Mouse (Mus musculus) embryonic stem cell, embryonic (primary cell): ENCODE results near the gene Fer.

ENCODE experiments used
- CTCF ChIA-PET, 4 experiments: fragments of 300-600 bp in 2 of 4; fragments of 350-600 bp in 2 of 4; sonication (Branson Sonifier 250); formaldehyde crosslinking; loops; one replicate each; lab custom pipeline; 2022; ENCODE audit warnings: inconsistent platforms in 2 of 4; lab: Charles Lee
- POLR2A ChIA-PET, 4 experiments: fragments of 300-600 bp in 2 of 4; fragments of 350-600 bp in 2 of 4; sonication (Branson Sonifier 250); formaldehyde crosslinking; loops; one replicate each; lab custom pipeline; 2022; ENCODE audit warnings: antibody characterized with exemption in 4 of 4, inconsistent platforms in 1 of 4; lab: Charles Lee

Gene Fer

GRCm38 (mm10) chr17:63946772-63947171 is 83.9 kb downstream of the Fer start:
- ChIA-PET POLR2A (no interaction called here), CTCF (no interaction called here)

- POLR2A ChIA-PET = interaction anchor here in 1 of 4 experiments (0.6 kb wide), 1 partner anchor 381 kb away, joined by 5 read pairs; no protein-coding TSS in a partner anchor
- CTCF ChIA-PET = interaction anchor here in 1 of 4 experiments (0.6 kb wide), 1 partner anchor 476 kb away, joined by 4 read pairs; no protein-coding TSS in a partner anchor
These were observed 85.9 kb downstream of the Fer start for GRCm38 (mm10) chr17:63948811-63949210.

GRCm38 (mm10) chr17:63951436-63951835 is 88.6 kb downstream of the Fer start:
- ChIA-PET CTCF (interaction anchor here in 2 of 4 experiments (0.6 to 1.7 kb wide), 3 partner anchors 14 to 423 kb away, joined by 3 to 5 read pairs (median 5); no protein-coding TSS in a partner anchor), POLR2A (no interaction called here)

DNA sequence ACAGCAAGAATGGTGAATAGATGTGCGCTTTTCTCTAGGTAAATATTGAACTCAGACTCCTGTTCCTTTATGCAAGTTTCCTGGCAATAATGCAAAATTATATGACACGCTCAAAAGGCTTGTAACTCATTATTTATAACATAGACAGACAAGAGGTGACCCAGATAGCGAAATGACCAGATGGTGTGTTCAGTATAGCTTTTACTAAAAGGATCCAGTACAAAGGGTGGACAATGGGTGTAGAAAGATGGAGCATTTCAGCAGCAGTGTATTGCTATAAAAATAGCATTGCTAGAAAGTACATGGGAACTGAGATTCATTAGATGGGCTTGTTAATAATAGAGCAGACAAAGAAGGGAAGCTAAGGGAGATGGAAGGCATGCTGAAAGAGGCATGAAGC is 104.2 kb downstream of the Fer start:
- CTCF ChIA-PET = no interaction called here
- POLR2A ChIA-PET = no interaction called here

DNA sequence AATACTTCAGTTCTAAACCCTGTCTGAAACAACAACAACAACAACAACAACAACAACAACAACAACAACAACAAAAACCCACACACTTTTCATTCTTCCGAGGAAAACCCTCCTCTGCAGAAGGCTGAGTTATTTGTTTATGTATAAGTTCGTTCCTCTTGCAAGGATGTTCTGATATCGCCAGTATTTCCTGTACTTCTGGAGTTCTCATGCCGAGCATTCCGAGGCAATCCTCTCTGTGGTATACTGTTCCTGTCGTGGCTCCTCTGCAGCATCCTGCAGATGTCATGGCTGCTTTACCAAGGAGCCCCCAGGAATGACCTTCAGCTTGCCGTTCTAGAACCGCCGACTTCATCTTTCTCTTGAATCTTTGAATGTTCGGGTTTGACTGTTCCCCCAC is 106.6 kb downstream of the Fer start:
- POLR2A ChIA-PET = interaction anchor here in 1 of 4 experiments (0.6 to 1.5 kb wide), 2 partner anchors 11 to 1123 kb away, joined by 3 to 4 read pairs; no protein-coding TSS in a partner anchor

DNA sequence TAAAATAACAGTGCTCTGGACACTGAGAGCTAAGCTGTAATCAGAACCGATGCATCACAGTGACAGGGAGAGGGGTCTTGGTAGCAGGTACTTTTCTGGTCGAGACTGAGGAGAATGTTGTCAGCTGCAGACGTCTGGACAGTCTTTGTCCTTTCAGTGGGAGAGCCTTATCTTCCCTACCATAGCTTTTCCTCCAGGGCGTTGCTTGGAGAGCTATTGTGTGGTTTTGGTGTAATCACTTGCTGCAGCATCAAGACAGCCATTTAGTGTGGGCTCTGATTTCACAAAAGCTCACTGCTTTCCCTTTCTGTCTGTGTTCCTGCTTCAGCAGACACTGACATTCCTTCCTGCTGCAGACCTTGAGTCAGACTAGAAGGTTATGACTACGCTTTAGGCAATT is 107.4 kb downstream of the Fer start:
- POLR2A ChIA-PET = interaction anchor here in 1 of 4 experiments (1.5 kb wide), 1 partner anchor 12 kb away, joined by 4 read pairs; no protein-coding TSS in a partner anchor
- CTCF ChIA-PET = no interaction called here

More for the DNA sequence above, 106.6 kb downstream of the Fer start:
- CTCF ChIA-PET = no interaction called here

- POLR2A ChIA-PET = interaction anchor here in 1 of 4 experiments (1.5 kb wide), 1 partner anchor 13 kb away, joined by 4 read pairs; no protein-coding TSS in a partner anchor
- CTCF ChIA-PET = interaction anchor here in 2 of 4 experiments (0.6 to 0.7 kb wide), 2 partner anchors 49 to 404 kb away, joined by 3 to 16 read pairs; no protein-coding TSS in a partner anchor
These were observed 108.1 kb downstream of the Fer start for GRCm38 (mm10) chr17:63970939-63971338.

- POLR2A ChIA-PET = no interaction called here
- CTCF ChIA-PET = no interaction called here
These were observed 109.3 kb downstream of the Fer start for GRCm38 (mm10) chr17:63972181-63972580.

DNA sequence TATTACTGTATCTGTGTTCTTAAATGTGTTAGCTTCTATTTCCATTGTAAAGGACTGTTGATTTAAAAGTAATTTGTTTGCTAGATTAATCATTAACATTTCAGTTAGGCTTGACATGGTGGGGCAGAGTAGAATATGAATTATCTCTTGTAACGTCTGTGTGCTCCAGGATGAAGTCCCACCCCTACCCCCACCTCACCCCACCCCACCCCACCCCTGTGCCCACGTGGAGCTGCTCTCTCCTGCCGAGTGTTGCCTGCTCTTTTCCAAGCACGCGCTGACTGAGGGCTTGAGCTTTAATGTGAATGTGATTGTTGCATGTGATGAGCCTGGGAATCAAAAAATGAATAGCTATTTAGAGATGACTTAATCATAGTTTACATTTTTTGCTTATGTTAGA is 110.9 kb downstream of the Fer start:
- POLR2A ChIA-PET = interaction anchor here in 1 of 4 experiments (0.5 to 0.6 kb wide), 2 partner anchors 111 to 775 kb away, joined by 3 to 5 read pairs; partner anchors contain the start of gene Fer
- CTCF ChIA-PET = no interaction called here

DNA sequence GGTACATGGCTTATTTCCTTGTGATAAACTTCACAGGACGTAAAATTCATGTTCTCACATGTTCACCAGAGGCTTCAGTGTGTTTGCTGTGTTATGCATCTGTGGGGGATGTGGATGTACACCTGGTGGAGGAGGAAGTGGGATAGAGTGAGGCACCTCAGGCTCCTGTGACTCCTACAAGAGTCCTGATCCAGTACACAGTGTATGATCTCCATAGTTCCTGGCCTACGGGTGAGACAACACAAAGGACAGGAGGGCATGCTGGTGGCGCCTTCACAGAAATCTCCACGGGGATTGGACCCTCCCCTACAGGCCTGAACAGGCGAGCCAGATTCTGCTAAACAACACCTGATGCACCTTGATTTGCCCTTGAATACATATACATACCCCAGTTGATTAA is 111.4 kb downstream of the Fer start:
- ChIA-PET CTCF (no interaction called here), POLR2A (interaction anchor here in 1 of 4 experiments (0.5 kb wide), 1 partner anchor 112 kb away, joined by 3 read pairs; the partner anchor contains the start of gene Fer)

DNA sequence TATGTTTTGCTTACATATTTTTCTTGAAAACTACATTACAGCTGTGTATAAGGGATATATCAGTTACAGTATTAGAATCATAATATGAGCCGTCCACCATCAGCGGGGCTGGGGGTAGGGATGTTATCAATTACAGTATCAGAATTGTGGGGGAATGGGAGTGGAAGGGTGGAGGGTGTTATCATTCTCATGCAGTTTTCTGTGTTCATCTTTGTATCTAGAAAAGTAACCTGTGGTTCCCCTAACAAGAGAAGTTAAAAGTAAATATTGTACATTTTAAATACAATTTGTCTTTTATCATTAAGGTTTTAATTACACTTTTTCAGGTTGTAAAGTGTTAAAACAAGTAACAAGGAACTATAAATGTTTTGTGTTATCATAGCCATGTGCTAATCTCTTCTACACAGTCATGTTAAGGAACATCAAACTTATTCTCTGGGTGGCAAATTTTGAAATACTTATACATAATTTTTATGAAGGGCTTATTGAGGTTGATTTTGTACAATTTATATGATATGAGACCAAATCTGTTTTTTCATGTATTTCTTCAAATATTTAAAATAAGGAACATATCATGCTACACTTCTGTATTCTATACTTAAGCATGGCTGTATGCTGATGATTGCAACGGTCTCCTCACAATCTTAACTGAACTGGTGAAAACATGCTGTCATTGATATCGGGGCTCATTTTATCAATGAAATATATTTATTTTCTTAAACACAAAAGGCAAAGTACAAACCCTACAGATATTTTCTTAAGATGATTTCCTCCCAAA is 116.1 kb downstream of the Fer start:
- CTCF ChIA-PET = interaction anchor here in 3 of 4 experiments (0.5 to 0.7 kb wide), 3 partner anchors 264 to 405 kb away, joined by 3 to 5 read pairs (median 4); no protein-coding TSS in a partner anchor

DNA sequence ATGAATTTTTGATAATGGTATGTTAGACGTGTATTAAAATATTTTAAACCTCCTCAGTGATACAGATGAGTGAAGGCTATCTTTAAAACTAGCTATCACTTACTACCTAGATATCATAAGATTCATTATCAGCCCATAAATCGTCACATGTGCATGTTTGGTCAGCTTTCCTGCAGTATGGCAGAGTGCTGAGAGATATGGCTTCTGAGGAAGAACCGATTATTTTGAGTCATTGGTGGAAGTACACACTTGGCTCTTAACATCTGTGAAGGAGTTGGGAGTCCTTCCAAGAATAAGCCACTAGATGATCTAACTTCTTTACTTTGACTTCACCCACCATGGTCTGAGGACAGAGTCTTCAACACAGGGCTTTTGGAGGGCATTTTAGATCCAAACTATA is 117.3 kb downstream of the Fer start:
- ChIA-PET POLR2A (interaction anchor here in 1 of 4 experiments (0.6 kb wide), 1 partner anchor 132 kb away, joined by 3 read pairs; no protein-coding TSS in a partner anchor), CTCF (interaction anchor here in 1 of 4 experiments (0.5 kb wide), 1 partner anchor 194 kb away, joined by 3 read pairs; no protein-coding TSS in a partner anchor)

More for the DNA sequence above, 116.1 kb downstream of the Fer start:
- POLR2A ChIA-PET = no interaction called here

GRCm38 (mm10) chr17:63988710-63989109 is 125.8 kb downstream of the Fer start:
- POLR2A ChIA-PET = no interaction called here
- CTCF ChIA-PET = no interaction called here

GRCm38 (mm10) chr17:63991160-63991559 is 128.3 kb downstream of the Fer start:
- ChIA-PET CTCF (no interaction called here), POLR2A (no interaction called here)

GRCm38 (mm10) chr17:63995921-63996320 is 133.1 kb downstream of the Fer start:
- ChIA-PET CTCF (no interaction called here), POLR2A (no interaction called here)

GRCm38 (mm10) chr17:63997643-63998042 is 134.8 kb downstream of the Fer start:
- POLR2A ChIA-PET = no interaction called here

DNA sequence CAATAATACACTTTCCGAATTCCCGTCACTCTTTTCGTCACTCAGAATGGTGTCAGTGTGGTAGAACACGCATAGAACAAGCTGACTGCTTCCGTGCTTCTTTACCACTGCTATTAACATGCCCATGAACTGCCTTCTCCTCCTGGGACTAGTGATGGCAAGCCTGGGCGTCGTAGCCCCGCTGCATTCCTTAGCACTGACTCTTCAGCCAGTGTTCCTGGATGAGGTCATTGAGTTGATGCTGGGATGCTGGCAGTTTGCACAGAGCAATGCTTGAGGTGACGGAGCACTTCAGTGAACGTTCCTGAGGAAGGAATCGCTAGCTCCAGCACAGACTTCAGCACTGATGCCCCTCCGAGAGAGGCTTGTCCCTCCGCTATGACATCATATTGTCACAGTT is 140.6 kb downstream of the Fer start:
- ChIA-PET POLR2A (interaction anchor here in 1 of 4 experiments (1.0 kb wide), 1 partner anchor 50 kb away, joined by 3 read pairs; no protein-coding TSS in a partner anchor), CTCF (no interaction called here)

More at GRCm38 (mm10) chr17:63997643-63998042, 134.8 kb downstream of the Fer start:
- CTCF ChIA-PET = no interaction called here

GRCm38 (mm10) chr17:64005575-64006249 is 142.8 kb downstream of the Fer start:
- ChIA-PET CTCF (no interaction called here), POLR2A (interaction anchor here in 1 of 4 experiments (0.5 kb wide), 1 partner anchor 442 kb away, joined by 3 read pairs; no protein-coding TSS in a partner anchor)

DNA sequence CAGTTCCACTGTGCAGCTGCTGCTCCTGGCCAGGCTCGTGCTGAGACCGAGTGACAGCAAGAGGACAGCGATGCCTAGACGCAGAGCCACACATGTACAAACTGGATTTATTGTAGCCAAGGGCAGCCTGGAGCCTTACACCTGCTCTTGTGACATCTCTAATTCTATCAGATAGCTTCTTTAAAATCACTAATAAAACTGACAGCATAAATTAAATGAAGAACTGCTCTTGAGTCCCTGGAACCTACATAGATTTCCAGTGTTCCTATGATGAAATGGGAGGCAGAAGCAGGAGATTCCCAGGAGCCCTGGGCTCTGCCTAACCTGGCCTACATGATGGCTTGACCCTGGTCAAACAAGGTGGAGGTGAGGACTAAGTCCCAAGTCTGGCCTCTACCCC is 153.7 kb downstream of the Fer start:
- CTCF ChIA-PET = no interaction called here
- POLR2A ChIA-PET = no interaction called here
